Mouse (Mus musculus) lung, embryonic 14.5 days (tissue): ENCODE results near the gene Gm49368. TPM values are rescaled to one million over a fixed set of nuclear protein-coding genes. Genes with fewer than 3 reads are reported as not detected.
A peak's percentile ranks its signal among the peaks of the same experiment; 100 is the strongest.
"Not testable (repeated sequence)": the region's sequence is repeated elsewhere in the genome, so short reads cannot be mapped to it uniquely, and the experiment has no call there.

Experiments
- ATAC-seq: fragments of 200-750 bp; cut with Nextera tagmentation; 2 replicates; pipeline ENCODE4 v1.8.0; 2017; ENCODE audit warnings: mild to moderate bottlenecking, moderate TSS enrichment, moderate library complexity; ENCODE audit not compliant: insufficient read depth
- DNase-seq: peaks from one replicate; pipeline ENCODE4 v3.0.0-alpha.2; 2015
- H3K27ac ChIP-seq: fragments of 300-500 bp; sonication (generic); 2 replicates; pipeline ENCODE4 v1.5.1; 2014; ENCODE audit warnings: low read depth, mild to moderate bottlenecking, moderate library complexity
- H3K27me3 ChIP-seq: fragments of 300-500 bp; sonication (generic); 2 replicates; pipeline ENCODE4 v1.6.1; 2014; ENCODE audit warnings: low read length, control low read depth; ENCODE audit not compliant: insufficient read depth
- H3K36me3 ChIP-seq: fragments of 300-500 bp; sonication (generic); 2 replicates; pipeline ENCODE4 v1.6.1; 2014; ENCODE audit warnings: control low read depth; ENCODE audit not compliant: insufficient read depth
- H3K4me1 ChIP-seq: fragments of 300-500 bp; sonication (generic); 2 replicates; pipeline ENCODE4 v1.6.1; 2014; ENCODE audit warnings: antibody characterized with exemption, control low read depth; ENCODE audit not compliant: insufficient read depth
- H3K4me2 ChIP-seq: fragments of 300-500 bp; sonication (generic); 2 replicates; pipeline ENCODE4 v1.6.1; 2014; ENCODE audit warnings: mild to moderate bottlenecking
- H3K4me3 ChIP-seq: fragments of 300-500 bp; sonication (generic); 2 replicates; pipeline ENCODE4 v1.5.1; 2014; ENCODE audit warnings: low read depth, low read length
- H3K9ac ChIP-seq: fragments of 300-500 bp; sonication (generic); 2 replicates; pipeline ENCODE4 v1.6.1; 2014
- H3K9me3 ChIP-seq: fragments of 300-500 bp; sonication (generic); 2 replicates; pipeline ENCODE4 v1.6.1; 2016; ENCODE audit warnings: low read depth, low read length, control low read depth
- CTCF ChIP-seq: IDR thresholded peaks from 2 replicates; pipeline ENCODE4 v1.5.1; 2016; ENCODE audit warnings: antibody characterized with exemption, low read depth
- WGBS: fragments of 180-500 bp; shearing (Covaris S2); extraction: QIAGEN DNeasy Blood & Tissue Kit; methylation state at CpG from one replicate; pipeline ENCODE4 v1.1.7; 2014; 5-methylcytosine and 5-hydroxymethylcytosine counted together
- polyA plus RNA-seq: library from polyadenylated mRNA; unstranded; fragments of >200 nt; fragmentation: Nextera tagmentation; extraction: Ambion mirVana; gene quantifications from 2 replicates; pipeline ENCODE4 v1.2.1, GENCODE M21; 2014

Gene Gm49368
- not detected in 2 replicates for polyA plus RNA-seq

DNA sequence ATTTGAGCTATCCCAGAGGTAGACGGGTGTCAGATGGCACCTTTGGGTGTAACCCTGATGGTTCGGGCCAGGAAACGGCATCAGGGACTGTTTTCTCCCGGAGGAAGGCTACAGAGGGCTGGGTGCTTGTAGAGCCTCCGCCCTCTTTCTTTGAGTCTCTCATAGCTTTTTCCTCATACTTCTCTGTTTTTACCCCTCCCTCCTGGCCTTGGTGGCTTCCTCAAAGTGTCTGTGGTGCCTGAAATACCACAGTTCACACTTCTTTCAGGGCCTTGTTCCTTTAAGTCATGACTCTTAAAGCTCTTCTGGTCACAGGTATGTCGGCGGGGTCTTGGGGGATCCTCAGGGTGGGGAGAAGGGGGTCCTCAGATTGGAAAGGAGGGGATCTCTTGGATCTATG, at the start of gene Gm49368, which contains the start of gene Itgam:
Gene Gm49368, plus strand, starts transcription at position 228 of the 400 bp plus-strand sequence.
Gene Itgam, plus strand, starts transcription at position 185 of the 400 bp plus-strand sequence.
- TF ChIP-seq CTCF, result no peak

DNA sequence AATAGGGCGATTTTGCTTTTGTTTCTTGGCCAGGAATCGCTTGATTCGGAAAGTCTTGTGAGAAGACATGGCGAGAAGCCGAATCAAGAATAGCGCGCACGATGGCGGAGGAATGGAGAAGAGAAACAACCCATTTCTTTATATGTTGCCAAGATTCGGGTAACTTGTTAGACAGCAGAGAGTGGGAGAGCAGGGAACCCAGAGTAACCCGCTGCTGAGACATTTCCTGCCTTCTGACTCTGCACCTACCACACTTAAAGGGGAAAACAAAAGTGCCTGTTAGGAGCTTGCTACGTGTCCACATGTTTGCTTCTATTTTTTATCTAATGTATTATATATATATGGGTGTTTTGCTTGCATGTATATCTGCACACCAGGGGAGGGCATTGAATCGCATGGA, 49.4 kb upstream of the Gm49368 start:
- no peak for TF ChIP-seq CTCF
- Histone ChIP-seq H3K4me2 (no peak overlapping the region), H3K36me3 (no peaks in the 10 kb centered on the region), H3K27ac (no peak overlapping the region), H3K27me3 (0 out of 2 replicates have a peak, but pooled peaks cover 3% of the 10 kb centered on the region), H3K9me3 (no peaks in the 10 kb centered on the region), H3K4me1 (no peaks in the 10 kb centered on the region), H3K4me3 (no peak overlapping the region), H3K9ac (no peak overlapping the region)
- ATAC-seq (no peak), DNase-seq (no peak)
- 89% methylated on average over 13 of the region's 13 CpGs for WGBS

More for the DNA sequence above, at the start of gene Gm49368, which contains the start of gene Itgam:
- WGBS, result 83% methylated on average over 7 of the region's 7 CpGs
- ATAC-seq, result no peak
- no peaks in the 10 kb centered on the region for H3K9me3 ChIP-seq
- no peak within 1 kb of the TSS for H3K27ac ChIP-seq
- no peaks in the 10 kb centered on the region for H3K36me3 ChIP-seq
- no peak for DNase-seq
- H3K4me2 ChIP-seq, result no peak within 1 kb of the TSS
- H3K4me3 ChIP-seq, result no peak within 1 kb of the TSS
- H3K9ac ChIP-seq, result no peak within 1 kb of the TSS
- H3K4me1 ChIP-seq, result no peaks in the 10 kb centered on the region
- H3K27me3 ChIP-seq, result no peaks in the 10 kb centered on the region

DNA sequence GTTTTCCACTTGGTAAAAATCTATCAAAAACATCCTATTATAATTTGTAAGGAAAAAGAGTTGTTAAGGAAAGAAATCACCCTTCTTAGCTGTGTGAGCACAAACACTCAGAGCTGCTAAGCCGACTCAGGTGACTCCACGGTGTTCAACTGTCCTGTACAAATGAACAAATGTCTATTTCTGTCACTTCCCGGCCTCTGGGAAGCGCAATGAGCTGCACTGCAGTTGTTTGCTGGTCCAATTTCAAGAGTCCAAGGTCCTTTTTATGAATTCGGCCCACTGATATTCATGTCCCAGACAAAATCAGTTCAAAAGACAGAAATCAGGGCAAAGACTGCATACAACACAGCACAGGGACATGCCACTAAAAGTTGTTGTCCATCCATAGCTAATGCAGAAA, 46.3 kb upstream of the Gm49368 start:
- H3K27ac ChIP-seq, result peak overlapping the region; percentile 69; the same call in 1 of the 2 replicates

DNA sequence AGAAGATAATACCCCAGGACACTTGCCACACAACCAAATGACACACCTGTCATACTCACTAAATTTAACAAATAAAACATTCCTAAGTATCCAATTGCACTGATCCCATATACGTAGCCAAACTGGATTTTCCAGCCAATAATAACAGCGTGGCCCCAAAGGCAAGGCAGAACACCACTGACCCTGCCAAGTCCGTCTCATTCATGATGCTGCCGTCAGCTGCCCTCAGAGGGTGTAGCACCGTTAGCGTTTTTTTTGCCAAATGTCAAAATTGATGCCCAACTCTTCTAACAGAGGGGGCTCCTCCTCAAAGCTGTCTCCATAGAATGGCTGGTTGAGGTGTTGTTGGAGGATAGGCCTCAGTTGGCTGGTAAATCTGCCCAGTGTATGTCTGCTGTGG, 45.8 kb upstream of the Gm49368 start:
- H3K27ac ChIP-seq, result peak overlapping the region; percentile 69; the same call in 1 of the 2 replicates
- DNase-seq, result no peak
- H3K27me3 ChIP-seq, result no peaks in the 10 kb centered on the region
- no peaks in the 10 kb centered on the region for H3K9me3 ChIP-seq
- H3K4me1 ChIP-seq, result no peaks in the 10 kb centered on the region
- no peaks in the 10 kb centered on the region for H3K36me3 ChIP-seq
- H3K4me3 ChIP-seq, result no peak overlapping the region
- TF ChIP-seq CTCF, result no peak
- no peak overlapping the region for H3K4me2 ChIP-seq
- ATAC-seq, result no peak
- 62% methylated on average over 6 of the region's 6 CpGs for WGBS
- no peak overlapping the region for H3K9ac ChIP-seq

More for the DNA sequence above, 46.3 kb upstream of the Gm49368 start:
- ATAC-seq, DNase-seq, H3K4me1 ChIP-seq, H3K36me3 ChIP-seq, H3K27me3 ChIP-seq, H3K9ac ChIP-seq, H3K9me3 ChIP-seq, H3K4me3 ChIP-seq, H3K4me2 ChIP-seq: not testable (repeated sequence)
- WGBS, result 44% methylated on average over 5 of the region's 5 CpGs

DNA sequence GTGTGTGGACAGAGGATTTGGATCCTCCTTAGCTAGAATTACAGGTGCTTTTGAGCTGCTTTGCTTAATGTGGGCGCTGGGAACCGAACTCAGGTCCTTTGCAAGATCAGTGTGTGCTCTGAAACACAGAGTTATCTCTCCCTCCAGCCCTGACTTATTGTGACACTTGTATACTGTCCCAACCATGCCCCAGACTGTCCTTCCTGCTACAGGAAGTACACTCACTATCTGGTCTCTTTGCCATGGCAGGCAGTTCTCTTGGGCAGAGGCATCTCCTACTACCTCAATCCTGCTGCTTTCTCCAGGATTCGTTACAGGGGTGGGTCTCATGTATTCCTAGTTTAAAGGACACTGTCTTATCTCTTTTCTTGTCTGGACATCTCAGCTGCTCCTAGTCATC, 44.2 kb upstream of the Gm49368 start:
- Histone ChIP-seq H3K4me1 (no peaks in the 10 kb centered on the region), H3K27ac (no peak overlapping the region), H3K36me3 (no peaks in the 10 kb centered on the region), H3K4me3 (no peak overlapping the region), H3K9me3 (no peaks in the 10 kb centered on the region), H3K4me2 (no peak overlapping the region), H3K27me3 (no peaks in the 10 kb centered on the region), H3K9ac (no peak overlapping the region)
- no peak for TF ChIP-seq CTCF
- WGBS, result 83% methylated on average over 3 of the region's 3 CpGs
- no peak for ATAC-seq
- no peak for DNase-seq

DNA sequence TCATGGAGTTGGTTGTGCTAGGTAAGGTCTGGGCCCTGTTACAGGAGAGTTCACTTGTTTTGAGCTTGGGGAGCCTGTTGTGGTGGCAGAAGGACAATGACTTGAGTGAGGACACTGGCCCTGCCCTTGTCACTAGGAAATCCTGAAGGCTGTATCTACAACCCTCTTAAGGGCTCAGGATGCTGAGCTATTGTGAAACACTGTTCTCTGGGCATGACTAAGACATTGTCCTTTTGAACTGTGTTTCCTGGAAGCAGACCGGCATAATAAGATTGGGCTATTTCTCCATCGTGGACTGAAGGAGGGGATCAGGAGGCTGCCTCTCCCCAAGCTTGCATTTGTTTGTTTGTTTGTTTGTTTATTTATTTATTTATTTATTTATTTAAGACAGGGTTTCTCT, 43.3 kb upstream of the Gm49368 start:
- Histone ChIP-seq H3K4me2 (no peak overlapping the region), H3K9me3 (no peaks in the 10 kb centered on the region), H3K27me3 (no peaks in the 10 kb centered on the region), H3K4me3 (no peak overlapping the region), H3K36me3 (no peaks in the 10 kb centered on the region), H3K9ac (no peak overlapping the region), H3K4me1 (no peaks in the 10 kb centered on the region), H3K27ac (no peak overlapping the region)
- WGBS, result 82% methylated on average over 2 of the region's 2 CpGs
- DNase-seq (no peak), ATAC-seq (no peak)
- TF ChIP-seq CTCF, result no peak

DNA sequence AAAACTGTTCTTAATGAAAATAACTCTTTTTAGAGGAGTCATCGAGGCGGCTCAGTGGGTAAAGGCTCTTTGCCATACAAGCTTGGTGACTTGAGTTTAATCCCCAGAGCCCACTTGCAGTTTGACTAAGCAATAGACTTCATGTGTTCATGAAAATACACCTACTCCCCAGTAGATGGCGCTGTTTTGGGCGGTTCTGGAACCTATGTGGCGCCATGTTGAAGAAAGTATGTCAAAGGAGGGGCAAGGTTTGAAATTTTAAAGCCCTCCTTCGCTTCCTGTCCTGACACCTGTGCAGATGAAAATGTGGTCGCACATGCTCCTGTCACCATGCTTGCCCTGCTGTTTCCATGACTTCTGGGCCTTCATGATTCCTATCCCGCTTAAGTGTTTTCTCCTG, 39.5 kb upstream of the Gm49368 start:
- ATAC-seq, result no peak
- Histone ChIP-seq H3K9ac (no peak overlapping the region), H3K36me3 (no peaks in the 10 kb centered on the region), H3K27ac (no peak overlapping the region), H3K27me3 (no peaks in the 10 kb centered on the region), H3K4me2 (no peak overlapping the region), H3K4me3 (no peak overlapping the region), H3K9me3 (no peaks in the 10 kb centered on the region), H3K4me1 (no peaks in the 10 kb centered on the region)
- WGBS, result 60% methylated on average over 8 of the region's 8 CpGs
- no peak for DNase-seq
- peak; percentile 44 for TF ChIP-seq CTCF

DNA sequence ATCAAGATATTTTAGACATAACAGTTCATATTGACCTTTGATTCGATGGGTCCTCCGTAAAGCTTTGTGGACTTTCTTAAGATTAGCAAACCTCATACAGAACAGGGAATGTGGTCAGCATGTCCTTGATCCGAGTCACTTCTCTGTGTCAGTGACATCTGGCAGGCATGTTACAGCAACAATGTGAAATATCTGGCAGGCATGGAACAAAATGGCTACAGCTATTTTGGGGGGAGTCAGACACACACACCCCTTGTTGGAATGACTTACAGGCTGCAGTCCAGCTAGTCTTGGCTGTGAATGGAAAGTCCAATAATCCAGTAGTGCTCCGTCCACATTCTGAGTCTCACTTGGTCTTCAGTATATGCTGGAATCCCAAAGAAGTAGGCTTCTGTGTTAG, 38.9 kb upstream of the Gm49368 start:
- DNase-seq (peak; percentile 2), ATAC-seq (no peak)
- Histone ChIP-seq H3K9me3 (no peaks in the 10 kb centered on the region), H3K9ac (no peak overlapping the region), H3K4me3 (no peak overlapping the region), H3K4me1 (no peaks in the 10 kb centered on the region), H3K27ac (no peak overlapping the region), H3K4me2 (no peak overlapping the region), H3K36me3 (no peaks in the 10 kb centered on the region), H3K27me3 (no peaks in the 10 kb centered on the region)
- 79% methylated on average over 4 of the region's 4 CpGs for WGBS
- TF ChIP-seq CTCF, result no peak
